Mouse (Mus musculus): ENCODE measurements around the gene Kars.
A peak's percentile ranks its signal among the peaks of the same experiment; 100 is the strongest.

Kars gene

DNA sequence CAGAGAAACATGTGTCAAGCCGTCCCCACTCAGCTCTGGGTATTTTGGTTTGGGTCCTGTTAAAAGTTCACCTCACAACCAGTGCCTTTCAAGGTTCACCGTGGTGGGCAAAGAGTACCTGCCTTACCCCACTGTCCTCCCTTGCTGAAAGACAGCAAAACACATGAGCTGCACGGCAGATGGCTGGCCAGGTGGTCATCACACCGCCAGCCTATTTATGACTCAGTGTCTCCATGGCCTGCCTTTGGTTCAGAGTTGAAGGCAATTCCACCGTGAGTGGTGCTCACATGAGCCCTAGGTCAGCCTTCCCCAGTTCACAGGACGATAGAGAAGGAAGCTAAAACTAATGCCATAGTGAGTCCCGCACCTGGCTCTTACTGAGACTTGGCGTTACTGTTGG lies 63.2 kb downstream of the Kars start:
- DNase-seq (ENCODE audit: low read depth, low spot score): no peak
- H3K27me3 ChIP-seq (ENCODE audit: control insufficient read depth, insufficient read depth, low read length, poor library complexity, severe bottlenecking): no peaks in the 10 kb centered on the region
- no peaks in the 10 kb centered on the region; the same call in 1 of the 2 replicates for H3K36me3 ChIP-seq (ENCODE audit: control insufficient read depth, insufficient read depth, low read length, poor library complexity, severe bottlenecking)

- H3K27me3 ChIP-seq (ENCODE audit: control insufficient read depth, insufficient read depth, low read length, poor library complexity, severe bottlenecking): no peaks in the 10 kb centered on the region
- DNase-seq (ENCODE audit: low read depth, low spot score): peak; percentile 69
- H3K36me3 ChIP-seq (ENCODE audit: control insufficient read depth, insufficient read depth, low read length, poor library complexity, severe bottlenecking): no peaks in the 10 kb centered on the region; the same call in none of the 2 replicates
Observed at GRCm38 (mm10) chr8:111947144-111947543, 64.0 kb downstream of the Kars start.

DNA sequence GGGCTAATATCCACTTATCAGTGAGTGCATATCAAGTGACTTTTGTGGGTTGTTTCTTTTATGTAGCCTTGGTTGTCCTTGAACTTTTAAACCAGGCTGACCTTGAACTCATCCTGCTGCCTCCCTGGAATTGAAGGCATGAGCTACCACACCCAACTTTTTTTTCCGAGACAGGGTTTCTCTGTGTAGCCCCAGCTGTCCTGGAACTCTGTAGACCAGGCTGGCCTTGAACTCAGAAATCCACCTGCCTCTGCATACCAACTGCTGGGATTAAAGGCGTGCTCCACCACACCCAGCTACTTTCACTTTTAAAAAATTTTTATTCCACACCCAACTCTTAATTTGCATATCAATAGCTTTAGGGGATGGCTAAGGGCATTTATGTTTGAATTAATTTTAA lies 67.6 kb downstream of the Kars start:
- H3K36me3 ChIP-seq (ENCODE audit: control insufficient read depth, insufficient read depth, low read length, poor library complexity, severe bottlenecking): no peaks in the 10 kb centered on the region; the same call in none of the 2 replicates
- no peak for DNase-seq (ENCODE audit: low read depth, low spot score)
- H3K27me3 ChIP-seq (ENCODE audit: control insufficient read depth, insufficient read depth, low read length, poor library complexity, severe bottlenecking): no peaks in the 10 kb centered on the region

Data from splenic B cell, adult 2 months (primary cell).